Mouse (Mus musculus): ENCODE results near the gene Mttp.

DNA sequence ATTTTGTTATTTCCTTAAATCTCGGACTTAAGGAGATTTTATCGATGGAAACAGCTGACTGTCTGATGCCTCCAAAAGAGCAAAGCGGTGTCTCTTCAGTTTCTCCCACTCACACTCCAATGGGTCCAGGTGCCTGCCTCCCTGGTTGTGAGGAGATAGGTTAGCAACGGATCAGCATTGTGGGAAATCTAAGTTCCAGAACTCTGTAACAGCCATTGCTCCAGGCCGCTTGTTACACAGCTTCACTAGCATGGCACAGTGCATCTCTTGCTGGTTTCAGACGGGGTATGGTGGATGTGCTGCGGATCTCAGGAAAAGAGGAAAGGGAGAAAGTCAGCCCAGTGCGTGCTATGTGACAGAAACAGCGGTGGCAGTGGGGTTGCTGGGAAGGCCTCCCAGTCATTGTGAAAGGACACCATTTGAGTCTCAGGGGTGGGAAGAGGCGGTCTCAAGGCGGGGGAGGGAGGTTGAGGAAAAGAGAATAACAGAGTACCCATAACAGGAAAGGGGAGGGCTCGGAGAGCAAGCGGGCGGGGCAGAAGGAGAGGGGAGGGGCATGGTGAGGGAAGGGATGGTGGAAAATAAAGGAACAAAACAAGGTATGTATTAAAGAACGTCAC lies 49.0 kb upstream of the Mttp start, which contains the start of gene 4930579F01Rik:
- no peak for TF ChIP-seq CTCF (IDR thresholded peaks at IDR 0.05; ENCODE audit: borderline replicate concordance, insufficient read depth, low read depth, low read length)
- TF ChIP-seq POLR2A (IDR thresholded peaks at IDR 0.05; ENCODE audit: borderline replicate concordance, insufficient read depth, low read length), result no peak
